Mouse (Mus musculus): Measurements from ENCODE around the gene Igsf10. TPM values are rescaled to one million over a fixed set of nuclear protein-coding genes. Genes with fewer than 3 reads are reported as not detected.

The Igsf10 gene
- polyA plus RNA-seq, 1 experiment = 208 TPM

GRCm38 (mm10) chr3:59295699-59296562 lies 48.3 kb downstream of the Igsf10 start:
- Histone ChIP-seq H3K4me3 (ENCODE audit: insufficient read depth, low read length) (no peak overlapping the region), H3K27ac (ENCODE audit: insufficient read depth, low read length) (peak overlapping the region; percentile 94), H3K4me1 (ENCODE audit: control insufficient read depth, insufficient read depth, low read length) (peaks cover 6% of the 10 kb centered on the region)
- TF ChIP-seq POLR2A (IDR thresholded peaks at IDR 0.05; ENCODE audit: low read depth, low read length) (no peak), CTCF (IDR thresholded peaks at IDR 0.05; ENCODE audit: borderline replicate concordance, insufficient read depth, low read length) (no peak)

- Histone ChIP-seq H3K27ac (ENCODE audit: insufficient read depth, low read length) (no peak overlapping the region), H3K4me1 (ENCODE audit: control insufficient read depth, insufficient read depth, low read length) (peaks cover 6% of the 10 kb centered on the region)
- TF ChIP-seq CTCF (IDR thresholded peaks at IDR 0.05; ENCODE audit: borderline replicate concordance, insufficient read depth, low read length) (no peak), POLR2A (IDR thresholded peaks at IDR 0.05; ENCODE audit: low read depth, low read length) (no peak)
Measured at GRCm38 (mm10) chr3:59293437-59294199, 50.6 kb downstream of the Igsf10 start.

GRCm38 (mm10) chr3:59290551-59290950 lies 53.6 kb downstream of the Igsf10 start:
- Histone ChIP-seq H3K4me3 (ENCODE audit: insufficient read depth, low read length) (no peak overlapping the region), H3K27ac (ENCODE audit: insufficient read depth, low read length) (no peak overlapping the region), H3K4me1 (ENCODE audit: control insufficient read depth, insufficient read depth, low read length) (peaks cover 2% of the 10 kb centered on the region; the same call in 1 of the 2 replicates)
- TF ChIP-seq CTCF (IDR thresholded peaks at IDR 0.05; ENCODE audit: borderline replicate concordance, insufficient read depth, low read length) (no peak), POLR2A (IDR thresholded peaks at IDR 0.05; ENCODE audit: low read depth, low read length) (no peak)

More at GRCm38 (mm10) chr3:59293437-59294199, 50.6 kb downstream of the Igsf10 start:
- H3K4me3 ChIP-seq (ENCODE audit: insufficient read depth, low read length) = no peak overlapping the region

GRCm38 (mm10) chr3:59278620-59279019 lies 65.6 kb downstream of the Igsf10 start:
- Histone ChIP-seq H3K4me1 (ENCODE audit: control insufficient read depth, insufficient read depth, low read length) (peaks cover 10% of the 10 kb centered on the region), H3K4me3 (ENCODE audit: insufficient read depth, low read length) (no peak overlapping the region), H3K27ac (ENCODE audit: insufficient read depth, low read length) (no peak overlapping the region)
- TF ChIP-seq CTCF (IDR thresholded peaks at IDR 0.05; ENCODE audit: borderline replicate concordance, insufficient read depth, low read length) (no peak), POLR2A (IDR thresholded peaks at IDR 0.05; ENCODE audit: low read depth, low read length) (no peak)

GRCm38 (mm10) chr3:59278254-59278533 lies 66.0 kb downstream of the Igsf10 start:
- Histone ChIP-seq H3K27ac (ENCODE audit: insufficient read depth, low read length) (no peak overlapping the region), H3K4me1 (ENCODE audit: control insufficient read depth, insufficient read depth, low read length) (peaks cover 10% of the 10 kb centered on the region), H3K4me3 (ENCODE audit: insufficient read depth, low read length) (no peak overlapping the region)
- TF ChIP-seq POLR2A (IDR thresholded peaks at IDR 0.05; ENCODE audit: low read depth, low read length) = no peak
- TF ChIP-seq CTCF (IDR thresholded peaks at IDR 0.05; ENCODE audit: borderline replicate concordance, insufficient read depth, low read length) = no peak

GRCm38 (mm10) chr3:59277502-59278253 lies 66.5 kb downstream of the Igsf10 start:
- Histone ChIP-seq H3K4me3 (ENCODE audit: insufficient read depth, low read length) (no peak overlapping the region), H3K27ac (ENCODE audit: insufficient read depth, low read length) (no peak overlapping the region), H3K4me1 (ENCODE audit: control insufficient read depth, insufficient read depth, low read length) (peaks cover 10% of the 10 kb centered on the region)
- TF ChIP-seq CTCF (IDR thresholded peaks at IDR 0.05; ENCODE audit: borderline replicate concordance, insufficient read depth, low read length) = no peak
- no peak for TF ChIP-seq POLR2A (IDR thresholded peaks at IDR 0.05; ENCODE audit: low read depth, low read length)

- Histone ChIP-seq H3K27ac (ENCODE audit: insufficient read depth, low read length) (no peak overlapping the region), H3K4me3 (ENCODE audit: insufficient read depth, low read length) (no peak overlapping the region), H3K4me1 (ENCODE audit: control insufficient read depth, insufficient read depth, low read length) (no peaks in the 10 kb centered on the region)
- no peak for TF ChIP-seq POLR2A (IDR thresholded peaks at IDR 0.05; ENCODE audit: low read depth, low read length)
- TF ChIP-seq CTCF (IDR thresholded peaks at IDR 0.05; ENCODE audit: borderline replicate concordance, insufficient read depth, low read length) = no peak
Measured at GRCm38 (mm10) chr3:59270811-59271210, 73.4 kb downstream of the Igsf10 start.

Other genes starting within 250 kb of the Igsf10 start
- gene Gpr171, start 242.6 kb downstream of the Igsf10 start, polyA plus RNA-seq (2011; ENCODE audit: insufficient read length, low read depth, missing spikeins) = not detected in 2 replicates
- 0.53 and 0.57 TPM in 2 replicates for gene P2ry14, start 190.8 kb downstream of the Igsf10 start, polyA plus RNA-seq (2011; ENCODE audit: insufficient read length, low read depth, missing spikeins)
- gene Gpr87, start 149.3 kb downstream of the Igsf10 start, polyA plus RNA-seq (2011; ENCODE audit: insufficient read length, low read depth, missing spikeins) = not detected in 2 replicates
- gene P2ry13, start 133.5 kb downstream of the Igsf10 start, polyA plus RNA-seq (2011; ENCODE audit: insufficient read length, low read depth, missing spikeins) = not detected in 2 replicates
- not detected in 2 replicates for gene P2ry12, start 81.5 kb downstream of the Igsf10 start, polyA plus RNA-seq (2011; ENCODE audit: insufficient read length, low read depth, missing spikeins)

Measured in embryonic fibroblast, embryonic 13.5 days (primary cell).